Mouse (Mus musculus) T-helper 2 cell (primary cell): ENCODE measurements at regions not wholly inside any gene's neighbourhood (a gene's known extent, or its start where the extent isn't known, plus 50 kb on each side); places are given as distances from the start of the nearest gene placed in this dataset.

ENCODE experiments used
- in situ Hi-C: fragments of 300-600 bp; cut with MboI, MseI; formaldehyde crosslinking; loops from one replicate; pipeline ENCODE4 v1.15.1; 2025; ENCODE audit warnings: high pct_unique_total_duplicates

GRCm38 (mm10) chr8:77850523-77850922 is 126.3 kb upstream of the Ednra start:
- in situ Hi-C loops, result no loop called here

GRCm38 (mm10) chr8:77870264-77870663 is 146.0 kb upstream of the Ednra start:
- in situ Hi-C loops, result no loop called here

GRCm38 (mm10) chr8:77872771-77873170 is 148.5 kb upstream of the Ednra start:
- in situ Hi-C loops, result no loop called here

GRCm38 (mm10) chr8:77919776-77920175 is 195.5 kb upstream of the Ednra start:
- in situ Hi-C loops, result no loop called here

- in situ Hi-C loops, result no loop called here
Measured at GRCm38 (mm10) chr8:77921868-77922267, 197.6 kb upstream of the Ednra start.

- in situ Hi-C loops, result no loop called here
Measured at GRCm38 (mm10) chr8:77947702-77948101, 223.4 kb upstream of the Ednra start.

- in situ Hi-C loops, result no loop called here
Measured at GRCm38 (mm10) chr8:77949640-77950039, 225.4 kb upstream of the Ednra start.

- in situ Hi-C loops, result no loop called here
Measured at GRCm38 (mm10) chr8:77958814-77959372, 234.6 kb upstream of the Ednra start.

- in situ Hi-C loops, result no loop called here
Measured at GRCm38 (mm10) chr8:77963102-77963698, 238.9 kb upstream of the Ednra start.

- in situ Hi-C loops, result no loop called here
Measured at GRCm38 (mm10) chr8:77970378-77970777, 242.7 kb upstream of the Ttc29 start.

- in situ Hi-C loops, result no loop called here
Measured at GRCm38 (mm10) chr8:77973714-77974113, 239.4 kb upstream of the Ttc29 start.

GRCm38 (mm10) chr8:77979106-77979505 is 234.0 kb upstream of the Ttc29 start:
- in situ Hi-C loops, result no loop called here

GRCm38 (mm10) chr8:77980701-77981100 is 232.4 kb upstream of the Ttc29 start:
- in situ Hi-C loops, result no loop called here

- in situ Hi-C loops, result no loop called here
Measured at GRCm38 (mm10) chr8:77982031-77982430, 231.1 kb upstream of the Ttc29 start.

- in situ Hi-C loops, result no loop called here
Measured at GRCm38 (mm10) chr8:77983476-77983875, 229.6 kb upstream of the Ttc29 start.

GRCm38 (mm10) chr8:77987237-77987636 is 225.9 kb upstream of the Ttc29 start:
- in situ Hi-C loops, result no loop called here

- in situ Hi-C loops, result no loop called here
Measured at GRCm38 (mm10) chr8:77988291-77989056, 224.6 kb upstream of the Ttc29 start.

GRCm38 (mm10) chr8:77991050-77991449 is 222.0 kb upstream of the Ttc29 start:
- in situ Hi-C loops, result loop anchor here (10.0 kb wide), 1 partner anchor 586 kb away; no protein-coding TSS in a partner anchor

GRCm38 (mm10) chr8:78000303-78000702 is 212.8 kb upstream of the Ttc29 start:
- in situ Hi-C loops, result loop anchor here (5.0 kb wide), 1 partner anchor 368 kb away; no protein-coding TSS in a partner anchor

GRCm38 (mm10) chr8:78001656-78002055 is 211.4 kb upstream of the Ttc29 start:
- in situ Hi-C loops, result loop anchor here (5.0 kb wide), 1 partner anchor 369 kb away; no protein-coding TSS in a partner anchor

- in situ Hi-C loops, result loop anchor here (5.0 kb wide), 1 partner anchor 370 kb away; no protein-coding TSS in a partner anchor
Measured at GRCm38 (mm10) chr8:78002071-78002470, 211.0 kb upstream of the Ttc29 start.

GRCm38 (mm10) chr8:78003888-78004543 is 209.1 kb upstream of the Ttc29 start:
- in situ Hi-C loops, result loop anchor here (5.0 kb wide), 1 partner anchor 372 kb away; no protein-coding TSS in a partner anchor
